Mouse (Mus musculus) lung, adult 2 months (tissue): ENCODE data around the gene Ldb2.

Experiments
- CTCF ChIP-seq: fragments of 200-500 bp; IDR thresholded peaks from 2 replicates; pipeline ENCODE4 v1.5.1; 2011; ENCODE audit warnings: mild to moderate bottlenecking, low read length, control low read depth; ENCODE audit not compliant: insufficient read depth
- POLR2A ChIP-seq: fragments of 200-500 bp; IDR thresholded peaks from 2 replicates; pipeline ENCODE4 v1.6.1; 2011; ENCODE audit warnings: low read depth, mild to moderate bottlenecking, control low read depth, low read length, borderline replicate concordance; ENCODE audit errors: extremely low read depth

GRCm38 (mm10) chr5:44538687-44539086 lies 260.8 kb downstream of the Ldb2 start:
- TF ChIP-seq POLR2A = no peak
- TF ChIP-seq CTCF = no peak
